8 mouse cellular contexts compared by ENCODE assay signal in the genomic region with DNA sequence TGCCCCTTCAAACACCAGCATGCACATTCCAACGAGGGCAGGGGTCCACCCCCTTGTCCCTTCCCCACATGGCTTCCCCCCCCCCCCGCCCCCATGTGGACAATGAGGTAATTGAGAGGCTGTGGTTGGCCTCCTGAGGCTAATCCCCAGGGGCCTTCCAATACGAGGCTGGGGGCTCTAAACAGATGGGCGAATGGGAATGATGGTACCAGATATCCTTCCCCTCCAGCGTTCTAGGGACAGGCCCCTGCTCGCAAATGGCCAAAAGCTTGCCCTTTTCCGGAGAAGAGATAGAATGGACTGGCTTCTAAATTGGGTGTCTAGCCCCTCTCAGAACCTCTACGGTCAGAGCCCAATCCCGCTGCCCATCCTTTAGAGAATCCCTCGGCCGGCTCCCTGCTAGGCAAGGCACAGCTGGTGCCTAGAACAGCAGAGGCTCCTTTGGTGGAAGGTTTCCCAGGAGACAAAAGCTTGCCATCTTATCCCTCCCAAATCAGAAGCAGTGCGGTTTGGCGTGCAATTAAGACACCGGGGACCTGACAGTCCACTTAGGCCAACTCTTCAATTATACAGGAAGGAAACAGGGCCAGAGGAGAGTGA. TPM values are rescaled to one million over a fixed set of nuclear protein-coding genes. Genes with fewer than 3 reads are reported as not detected.
DNase-seq lines count a peak whose midpoint lies in the region; ATAC-seq and TF ChIP-seq lines count a peak whose summit lies in the region.

No protein-coding gene starts in this region.

- 47% methylated on average over 13 of the region's 14 CpGs for WGBS in spleen, adult 2 months
- 8% methylated on average over 13 of the region's 14 CpGs for WGBS in limb, embryonic 15.5 days
- 10% methylated on average over 13 of the region's 14 CpGs for WGBS in stomach, postnatal 0 days

- ATAC-seq in limb, embryonic 15.5 days (ENCODE audit: insufficient number of reproducible peaks, low FRiP score, low TSS enrichment, low read depth), result no peak
- no peak; the same call in 1 of the 2 replicates for ATAC-seq in stomach, postnatal 0 days (ENCODE audit: low FRiP score, low TSS enrichment)

- H3K27ac ChIP-seq in spleen, adult 2 months (ENCODE audit: insufficient read depth, low read length), result 0 out of 2 replicates have a peak overlapping the region, but pooled peaks have one; percentile 13
- peak overlapping the region; percentile 88; the same call in 1 of the 2 replicates for H3K27ac ChIP-seq in limb, embryonic 15.5 days
- H3K27ac ChIP-seq in stomach, postnatal 0 days (replicated peaks), result 0 out of 2 replicates have a peak overlapping the region, but pooled peaks have one; percentile 24

- no peaks in the 10 kb centered on the region for H3K36me3 ChIP-seq in spleen, adult 2 months (ENCODE audit: control insufficient read depth, insufficient read depth, low read length)
- no peaks in the 10 kb centered on the region for H3K36me3 ChIP-seq in limb, embryonic 15.5 days
- H3K36me3 ChIP-seq in stomach, postnatal 0 days (ENCODE audit: control insufficient read depth, insufficient read depth, low read length), result no peaks in the 10 kb centered on the region

- H3K4me2 ChIP-seq in limb, embryonic 15.5 days, result peak overlapping the region; percentile 75
- H3K4me2 ChIP-seq in stomach, postnatal 0 days (replicated peaks; ENCODE audit: low read depth), result peak overlapping the region; percentile 64

- H3K4me1 ChIP-seq in spleen, adult 2 months (ENCODE audit: control insufficient read depth, insufficient read depth, insufficient read length), result peaks cover 2% of the 10 kb centered on the region; the same call in 1 of the 2 replicates
- peaks cover 23% of the 10 kb centered on the region for H3K4me1 ChIP-seq in limb, embryonic 15.5 days
- H3K4me1 ChIP-seq in stomach, postnatal 0 days (replicated peaks; ENCODE audit: control insufficient read depth, insufficient read depth), result 0 out of 2 replicates have a peak, but pooled peaks cover 3% of the 10 kb centered on the region

- H3K4me3 ChIP-seq in spleen, adult 2 months (ENCODE audit: extremely low read depth, insufficient read depth, insufficient read length), result peak overlapping the region; percentile 68; the same call in 1 of the 2 replicates
- peak overlapping the region; percentile 64 for H3K4me3 ChIP-seq in limb, embryonic 15.5 days
- peak overlapping the region; percentile 64 for H3K4me3 ChIP-seq in stomach, postnatal 0 days (ENCODE audit: low read depth, low read length)

- no peak for TF ChIP-seq CTCF in spleen, adult 2 months (IDR thresholded peaks at IDR 0.05; ENCODE audit: extremely low read depth, insufficient read depth, insufficient read length, insufficient replicate concordance)
- TF ChIP-seq CTCF in stomach, postnatal 0 days (IDR thresholded peaks at IDR 0.05; ENCODE audit: low read depth), result no peak

- no peaks in the 10 kb centered on the region for H3K9me3 ChIP-seq in limb, embryonic 15.5 days
- H3K9me3 ChIP-seq in stomach, postnatal 0 days (ENCODE audit: control insufficient read depth, low read length), result no peaks in the 10 kb centered on the region

- DNase-seq in embryo, embryonic 10 days (ENCODE audit: low spot score), result peak; percentile 85
- DNase-seq in embryo, embryonic 9.5 days (ENCODE audit: extremely low spot score), result no peak
- DNase-seq in spleen, adult 2 months (ENCODE audit: low read depth in 1 of 2, low spot score in 2 of 2), result no peak
- no peak for DNase-seq in spleen, postnatal 10 days (ENCODE audit: low spot score in 2 of 2)
- no peak for DNase-seq in stomach, postnatal 0 days (ENCODE audit: low spot score)
- no peak for DNase-seq in spleen, postnatal 4 days (ENCODE audit: low spot score in 2 of 2)
- no peak for DNase-seq in cerebellum, adult 18-20 months

- peaks cover 7% of the 10 kb centered on the region; the same call in 1 of the 2 replicates for H3K27me3 ChIP-seq in spleen, adult 2 months (ENCODE audit: control insufficient read depth, insufficient read depth, low read length)
- no peaks in the 10 kb centered on the region for H3K27me3 ChIP-seq in limb, embryonic 15.5 days
- H3K27me3 ChIP-seq in stomach, postnatal 0 days (ENCODE audit: control insufficient read depth, insufficient read depth, low read length), result no peaks in the 10 kb centered on the region

- TF ChIP-seq POLR2A in spleen, adult 2 months (IDR thresholded peaks at IDR 0.05; ENCODE audit: low read depth, low read length), result no peak

- H3K9ac ChIP-seq in limb, embryonic 15.5 days, result peak overlapping the region; percentile 31; the same call in 1 of the 2 replicates
- peak overlapping the region; percentile 56; the same call in 1 of the 2 replicates for H3K9ac ChIP-seq in stomach, postnatal 0 days (ENCODE audit: low read length)

- no peak for TF ChIP-seq EP300 in stomach, postnatal 0 days (optimal IDR thresholded peaks at IDR 0.05)

RNA-seq across cellular contexts. Expression of gene Hip1, which starts 55.1 kb away (rescaled TPM):
- polyA plus RNA-seq in spleen, adult 2 months (2012; rRNA removed), result 18.3 and 21.8 TPM in 2 replicates
- polyA plus RNA-seq in limb, embryonic 15.5 days (2015; fragmentation: Nextera tagmentation; extraction: Ambion mirVana), result 33.5 and 34.1 TPM in 2 replicates
- 4.9 and 7.3 TPM in 2 replicates for polyA plus RNA-seq in stomach, postnatal 0 days (2015; fragmentation: Nextera tagmentation; extraction: Ambion mirVana)

Comparison
In these comparisons a context has a peak if more than half of its experiments do, and no peak if none do; other contexts are left out.
1. H3K27ac ChIP-seq: peak in every context shown above with its lines; median percentile 88 in limb, embryonic 15.5 days; 24 in stomach, postnatal 0 days; 13 in spleen, adult 2 months.